Mouse (Mus musculus): ENCODE measurements around the gene Trpm3. TPM values are rescaled to one million over a fixed set of nuclear protein-coding genes. Genes with fewer than 3 reads are reported as not detected.

Trpm3 gene
- polyA plus RNA-seq, 1 experiment from 2014 or later = 0.37 TPM

DNA sequence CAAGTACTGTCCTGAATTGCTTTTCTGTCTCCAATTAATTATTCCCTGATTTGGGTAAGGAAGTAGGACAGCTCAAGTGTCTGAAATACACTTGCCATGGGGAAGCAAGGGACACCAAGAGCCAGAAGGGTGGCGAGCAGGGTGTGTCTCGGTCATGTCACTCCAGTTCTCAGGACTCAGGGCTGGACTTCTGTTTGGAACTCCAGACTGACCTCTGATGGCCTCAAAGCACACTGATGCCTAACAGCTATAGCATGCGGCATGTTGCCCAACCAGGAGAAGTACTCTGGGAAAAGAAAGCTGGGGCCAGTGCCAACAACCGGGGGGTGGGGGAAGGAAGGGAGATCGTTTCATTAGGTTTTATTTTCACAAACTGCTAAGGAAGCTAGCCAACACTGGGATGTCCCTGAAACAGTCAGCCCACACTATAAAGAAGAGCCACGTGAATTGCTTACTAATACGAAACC, 791.6 kb downstream of the Trpm3 start:
- no peaks in the 10 kb centered on the region for H3K9me3 ChIP-seq (ENCODE audit: control insufficient read depth, low read length)
- ATAC-seq (replicated peaks; ENCODE audit: low FRiP score, low TSS enrichment, low read depth) = no peak
- DNase-seq (ENCODE audit: low spot score) = no peak
- 69% methylated on average over 7 of the region's 7 CpGs for WGBS
- no peaks in the 10 kb centered on the region for H3K36me3 ChIP-seq (ENCODE audit: control insufficient read depth, insufficient read depth, low read length)
- no peak overlapping the region for H3K27ac ChIP-seq (ENCODE audit: low read depth)
- no peaks in the 10 kb centered on the region for H3K27me3 ChIP-seq (replicated peaks; ENCODE audit: control insufficient read depth, insufficient read depth, low read length)
- no peak overlapping the region for H3K4me3 ChIP-seq (ENCODE audit: low read depth, low read length)
- no peak overlapping the region for H3K9ac ChIP-seq (ENCODE audit: low read length)
- H3K4me1 ChIP-seq (replicated peaks; ENCODE audit: control insufficient read depth, insufficient read depth, low read length) = no peaks in the 10 kb centered on the region
- H3K4me2 ChIP-seq (ENCODE audit: low read length) = no peak overlapping the region

DNA sequence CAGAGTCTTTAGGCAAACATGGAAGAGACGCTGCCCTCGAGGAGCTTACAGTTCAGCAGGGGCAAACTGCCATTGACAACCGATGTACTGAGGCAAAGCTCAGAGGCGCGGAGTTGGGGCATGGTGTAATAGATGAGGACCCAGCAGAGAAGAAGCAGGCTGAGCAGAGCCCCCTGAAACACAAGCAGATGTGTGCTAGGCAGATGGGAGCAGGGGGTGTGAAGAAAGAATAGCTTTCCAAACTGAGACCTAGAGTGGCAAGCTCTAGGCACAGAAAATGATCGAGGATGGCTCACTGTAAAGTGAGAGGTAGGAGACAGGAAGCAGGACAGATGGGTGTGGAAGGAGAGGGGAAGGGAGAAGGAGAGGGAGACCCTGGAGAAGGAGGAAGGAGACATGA, 792.2 kb downstream of the Trpm3 start:
- no peaks in the 10 kb centered on the region for H3K36me3 ChIP-seq (ENCODE audit: control insufficient read depth, insufficient read depth, low read length)
- ATAC-seq (replicated peaks; ENCODE audit: low FRiP score, low TSS enrichment, low read depth) (no peak), DNase-seq (ENCODE audit: low spot score) (no peak)
- no peaks in the 10 kb centered on the region for H3K9me3 ChIP-seq (ENCODE audit: control insufficient read depth, low read length)
- H3K9ac ChIP-seq (ENCODE audit: low read length) = no peak overlapping the region
- WGBS = 85% methylated on average over 6 of the region's 6 CpGs
- H3K27me3 ChIP-seq (replicated peaks; ENCODE audit: control insufficient read depth, insufficient read depth, low read length) = no peaks in the 10 kb centered on the region
- no peak overlapping the region for H3K4me2 ChIP-seq (ENCODE audit: low read length)
- no peak overlapping the region for H3K4me3 ChIP-seq (ENCODE audit: low read depth, low read length)
- H3K4me1 ChIP-seq (replicated peaks; ENCODE audit: control insufficient read depth, insufficient read depth, low read length) = no peaks in the 10 kb centered on the region
- H3K27ac ChIP-seq (ENCODE audit: low read depth) = no peak overlapping the region

DNA sequence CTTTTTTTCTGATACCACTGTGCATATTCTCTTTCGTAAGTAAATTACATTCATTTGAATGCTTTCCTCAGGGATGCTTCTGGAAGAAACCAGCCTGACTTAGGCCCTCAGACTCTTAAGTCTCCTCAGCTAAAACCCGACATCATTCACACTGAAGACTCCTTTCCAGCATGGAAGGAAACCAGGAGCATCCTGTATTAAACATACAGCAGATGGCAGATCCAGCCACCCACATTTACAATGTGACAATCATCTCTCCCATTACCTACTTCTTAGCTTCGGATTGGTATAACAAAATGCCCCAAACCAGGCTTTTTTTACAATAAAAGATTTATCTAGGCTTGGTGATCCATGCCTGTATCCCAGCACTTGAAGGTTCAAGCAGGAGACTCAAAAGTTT, 796.2 kb downstream of the Trpm3 start:
- ATAC-seq (replicated peaks; ENCODE audit: low FRiP score, low TSS enrichment, low read depth) = no peak

DNA sequence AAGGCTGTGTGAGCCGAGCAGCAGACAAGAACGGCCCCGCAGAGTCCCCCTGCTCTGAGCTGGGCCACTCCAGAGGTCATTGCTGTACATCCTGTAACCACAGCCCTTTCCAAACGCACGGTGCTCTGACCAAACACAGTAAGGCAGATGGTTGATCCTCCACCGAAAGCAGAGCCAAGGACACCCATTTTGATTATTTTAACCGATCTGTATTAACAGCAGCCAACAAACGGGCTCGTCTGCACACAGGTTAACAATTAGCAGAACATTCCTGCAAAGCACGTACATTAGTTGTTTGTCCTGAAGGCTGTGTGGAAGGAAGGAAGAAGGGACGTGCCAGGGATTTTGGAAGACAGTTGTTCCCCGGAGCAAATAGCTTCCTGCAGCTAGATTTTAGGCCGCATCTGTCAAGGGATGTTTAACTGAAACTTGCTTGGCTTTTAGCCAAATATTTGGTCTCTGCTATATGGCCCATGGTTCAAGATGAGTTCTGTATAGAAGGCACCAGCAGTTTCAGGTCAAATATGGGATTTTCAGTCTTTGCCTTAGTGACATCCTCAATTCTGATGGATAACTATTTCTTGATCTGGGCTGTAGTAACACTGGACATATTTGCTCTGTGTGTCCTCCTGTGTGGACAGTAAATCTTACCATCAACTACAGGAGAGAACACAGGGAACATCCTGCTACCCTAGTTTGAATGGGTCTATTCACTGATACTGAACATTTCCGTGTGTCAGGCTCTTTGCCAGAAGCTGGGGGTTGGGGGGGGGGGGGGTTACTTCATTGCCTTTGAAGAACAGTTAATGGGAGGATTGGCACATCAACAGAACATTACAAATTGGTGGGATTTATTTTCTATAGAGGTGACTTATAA, 800.2 kb downstream of the Trpm3 start:
- Histone ChIP-seq H3K27me3 (replicated peaks; ENCODE audit: control insufficient read depth, insufficient read depth, low read length) (no peaks in the 10 kb centered on the region), H3K9ac (ENCODE audit: low read length) (no peak overlapping the region), H3K9me3 (ENCODE audit: control insufficient read depth, low read length) (no peaks in the 10 kb centered on the region), H3K4me2 (ENCODE audit: low read length) (peak overlapping the region; percentile 25; the same call in 1 of the 2 replicates), H3K4me3 (ENCODE audit: low read depth, low read length) (no peak overlapping the region), H3K4me1 (replicated peaks; ENCODE audit: control insufficient read depth, insufficient read depth, low read length) (peaks cover 23% of the 10 kb centered on the region), H3K27ac (ENCODE audit: low read depth) (peak overlapping the region; percentile 76), H3K36me3 (ENCODE audit: control insufficient read depth, insufficient read depth, low read length) (no peaks in the 10 kb centered on the region)
- no peak for DNase-seq (ENCODE audit: low spot score)
- 27% methylated on average over 14 of the region's 14 CpGs for WGBS
- 0 out of 2 replicates have a peak, but pooled peaks have one; percentile 47 for ATAC-seq (replicated peaks; ENCODE audit: low FRiP score, low TSS enrichment, low read depth)

More for the DNA sequence above, 796.2 kb downstream of the Trpm3 start:
- no peak overlapping the region for H3K9ac ChIP-seq (ENCODE audit: low read length)
- H3K4me3 ChIP-seq (ENCODE audit: low read depth, low read length) = no peak overlapping the region
- WGBS = 78% methylated on average over 3 of the region's 3 CpGs
- H3K36me3 ChIP-seq (ENCODE audit: control insufficient read depth, insufficient read depth, low read length) = no peaks in the 10 kb centered on the region
- no peak overlapping the region for H3K4me2 ChIP-seq (ENCODE audit: low read length)
- H3K9me3 ChIP-seq (ENCODE audit: control insufficient read depth, low read length) = no peaks in the 10 kb centered on the region
- no peak overlapping the region for H3K27ac ChIP-seq (ENCODE audit: low read depth)
- H3K4me1 ChIP-seq (replicated peaks; ENCODE audit: control insufficient read depth, insufficient read depth, low read length) = peaks cover 18% of the 10 kb centered on the region
- no peak for DNase-seq (ENCODE audit: low spot score)
- H3K27me3 ChIP-seq (replicated peaks; ENCODE audit: control insufficient read depth, insufficient read depth, low read length) = no peaks in the 10 kb centered on the region

DNA sequence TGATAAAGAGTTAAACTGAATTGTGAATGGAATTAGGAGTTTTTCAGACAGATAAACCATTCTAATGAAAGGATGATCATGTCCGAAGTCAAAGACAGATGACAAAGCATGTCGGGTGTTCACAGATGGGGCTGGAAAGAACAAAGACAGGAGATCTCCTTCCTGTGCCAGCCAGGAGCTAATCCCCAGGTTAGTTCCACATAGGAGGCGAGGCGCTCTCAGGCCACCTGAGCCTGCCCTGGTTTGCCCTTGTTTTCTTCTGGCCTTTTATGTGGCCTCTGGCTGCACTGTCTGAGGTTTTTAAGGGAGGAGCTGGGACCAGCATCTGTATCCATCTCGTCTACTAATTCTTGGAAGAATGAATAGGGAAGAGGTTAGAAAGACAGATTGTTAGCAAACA, 801.0 kb downstream of the Trpm3 start:
- Histone ChIP-seq H3K27ac (ENCODE audit: low read depth) (no peak overlapping the region; the same call in 1 of the 2 replicates), H3K4me3 (ENCODE audit: low read depth, low read length) (no peak overlapping the region), H3K36me3 (ENCODE audit: control insufficient read depth, insufficient read depth, low read length) (no peaks in the 10 kb centered on the region), H3K4me2 (ENCODE audit: low read length) (no peak overlapping the region), H3K4me1 (replicated peaks; ENCODE audit: control insufficient read depth, insufficient read depth, low read length) (peaks cover 23% of the 10 kb centered on the region), H3K9ac (ENCODE audit: low read length) (no peak overlapping the region), H3K9me3 (ENCODE audit: control insufficient read depth, low read length) (no peaks in the 10 kb centered on the region), H3K27me3 (replicated peaks; ENCODE audit: control insufficient read depth, insufficient read depth, low read length) (no peaks in the 10 kb centered on the region)
- DNase-seq (ENCODE audit: low spot score) (no peak), ATAC-seq (replicated peaks; ENCODE audit: low FRiP score, low TSS enrichment, low read depth) (no peak)
- WGBS = 70% methylated on average over 5 of the region's 5 CpGs

DNA sequence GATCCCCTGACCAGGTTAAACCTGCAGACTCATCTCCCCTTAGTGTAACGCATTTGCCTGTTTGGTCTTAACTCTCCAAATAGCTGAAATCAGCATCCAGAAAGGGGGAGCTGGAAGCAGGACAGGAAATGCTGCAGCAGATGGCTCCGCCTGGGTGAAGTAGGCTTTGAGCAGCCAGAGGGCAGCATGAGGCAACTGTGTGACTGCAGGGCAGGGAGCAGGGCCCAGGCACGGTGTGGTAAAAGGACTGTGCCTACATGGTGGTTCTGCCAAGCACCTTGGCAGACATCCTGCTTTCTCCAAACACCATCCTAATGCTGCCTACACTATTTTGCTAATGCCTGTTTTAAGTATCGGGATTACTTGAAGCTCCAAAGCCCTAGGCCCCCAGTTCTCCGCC, 801.6 kb downstream of the Trpm3 start:
- ATAC-seq (replicated peaks; ENCODE audit: low FRiP score, low TSS enrichment, low read depth) (no peak), DNase-seq (ENCODE audit: low spot score) (no peak)
- WGBS = 53% methylated on average over 5 of the region's 5 CpGs
- Histone ChIP-seq H3K9ac (ENCODE audit: low read length) (no peak overlapping the region), H3K27me3 (replicated peaks; ENCODE audit: control insufficient read depth, insufficient read depth, low read length) (no peaks in the 10 kb centered on the region), H3K4me1 (replicated peaks; ENCODE audit: control insufficient read depth, insufficient read depth, low read length) (peaks cover 23% of the 10 kb centered on the region), H3K4me2 (ENCODE audit: low read length) (no peak overlapping the region), H3K9me3 (ENCODE audit: control insufficient read depth, low read length) (no peaks in the 10 kb centered on the region), H3K4me3 (ENCODE audit: low read depth, low read length) (no peak overlapping the region), H3K36me3 (ENCODE audit: control insufficient read depth, insufficient read depth, low read length) (no peaks in the 10 kb centered on the region), H3K27ac (ENCODE audit: low read depth) (peak overlapping the region; percentile 33; the same call in 1 of the 2 replicates)

DNA sequence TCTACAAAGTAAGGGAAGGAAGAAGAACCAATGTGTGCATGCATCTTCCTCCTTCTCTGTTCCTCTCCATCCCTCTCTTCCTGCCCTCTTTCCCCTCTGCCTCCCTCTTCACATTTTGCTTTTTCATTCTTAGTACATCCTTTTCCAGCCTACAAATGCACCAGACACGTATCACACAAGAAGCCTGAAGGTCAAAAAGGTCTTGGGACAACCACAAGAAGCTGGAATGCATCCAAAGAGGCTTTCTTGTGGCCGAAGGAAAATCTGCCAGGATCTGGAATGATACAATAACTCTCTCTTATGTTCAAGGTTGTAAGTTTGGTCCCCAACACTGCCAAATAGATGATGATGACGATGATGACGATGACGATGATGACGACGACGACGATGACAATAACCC, 802.1 kb downstream of the Trpm3 start:
- Histone ChIP-seq H3K4me1 (replicated peaks; ENCODE audit: control insufficient read depth, insufficient read depth, low read length) (peaks cover 23% of the 10 kb centered on the region), H3K4me2 (ENCODE audit: low read length) (no peak overlapping the region), H3K27me3 (replicated peaks; ENCODE audit: control insufficient read depth, insufficient read depth, low read length) (no peaks in the 10 kb centered on the region), H3K9me3 (ENCODE audit: control insufficient read depth, low read length) (no peaks in the 10 kb centered on the region), H3K4me3 (ENCODE audit: low read depth, low read length) (no peak overlapping the region), H3K9ac (ENCODE audit: low read length) (no peak overlapping the region), H3K36me3 (ENCODE audit: control insufficient read depth, insufficient read depth, low read length) (no peaks in the 10 kb centered on the region), H3K27ac (ENCODE audit: low read depth) (peak overlapping the region; percentile 33; the same call in 1 of the 2 replicates)
- 88% methylated on average over 9 of the region's 9 CpGs for WGBS
- DNase-seq (ENCODE audit: low spot score) (no peak), ATAC-seq (replicated peaks; ENCODE audit: low FRiP score, low TSS enrichment, low read depth) (no peak)

DNA sequence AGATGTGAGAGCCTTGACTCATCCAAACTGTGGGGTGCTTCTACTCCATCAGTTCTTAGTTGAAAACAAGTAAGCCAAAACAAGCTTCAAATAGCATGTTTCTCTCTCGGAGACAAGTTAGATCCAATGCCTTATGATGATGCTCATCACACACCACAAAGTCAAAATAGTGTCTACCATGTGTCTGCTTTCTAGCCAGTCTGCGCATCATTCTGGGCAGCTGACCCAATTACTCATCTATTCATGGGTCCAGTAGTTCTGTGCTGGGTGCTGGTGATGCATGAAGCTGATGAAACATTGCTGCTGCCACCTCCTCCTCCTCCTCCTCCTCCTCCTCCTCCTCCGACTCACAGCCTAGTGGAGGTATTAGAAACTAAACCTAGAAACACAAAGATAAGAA, 813.6 kb downstream of the Trpm3 start:
- Histone ChIP-seq H3K27ac (ENCODE audit: low read depth) (no peak overlapping the region), H3K9ac (ENCODE audit: low read length) (no peak overlapping the region), H3K36me3 (ENCODE audit: control insufficient read depth, insufficient read depth, low read length) (no peaks in the 10 kb centered on the region), H3K4me3 (ENCODE audit: low read depth, low read length) (no peak overlapping the region), H3K4me2 (ENCODE audit: low read length) (no peak overlapping the region), H3K9me3 (ENCODE audit: control insufficient read depth, low read length) (no peaks in the 10 kb centered on the region), H3K4me1 (replicated peaks; ENCODE audit: control insufficient read depth, insufficient read depth, low read length) (no peaks in the 10 kb centered on the region), H3K27me3 (replicated peaks; ENCODE audit: control insufficient read depth, insufficient read depth, low read length) (no peaks in the 10 kb centered on the region)
- DNase-seq (ENCODE audit: low spot score) (no peak), ATAC-seq (replicated peaks; ENCODE audit: low FRiP score, low TSS enrichment, low read depth) (no peak)
- 86% methylated on average over 3 of the region's 3 CpGs for WGBS

DNA sequence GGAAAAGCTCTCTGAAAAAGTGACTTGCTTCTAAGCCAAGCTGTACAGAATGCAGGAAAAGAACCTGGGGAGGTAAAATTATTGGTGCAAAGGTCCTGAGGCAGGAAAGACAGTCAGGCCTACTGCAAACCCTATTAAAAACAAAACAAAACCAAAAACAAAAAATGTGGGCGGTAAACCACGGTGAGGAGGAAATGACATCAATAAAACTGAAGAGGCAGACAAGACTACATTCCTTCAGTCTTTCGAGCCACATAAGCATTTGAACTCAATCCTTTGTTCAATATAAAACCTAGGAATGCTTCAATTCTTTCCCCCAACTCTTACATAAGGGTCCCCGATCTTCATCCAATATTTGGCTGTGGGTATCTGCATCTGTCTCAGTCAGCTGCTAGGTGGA, 814.3 kb downstream of the Trpm3 start:
- Histone ChIP-seq H3K4me2 (ENCODE audit: low read length) (no peak overlapping the region), H3K27ac (ENCODE audit: low read depth) (no peak overlapping the region), H3K9ac (ENCODE audit: low read length) (no peak overlapping the region), H3K4me3 (ENCODE audit: low read depth, low read length) (no peak overlapping the region), H3K36me3 (ENCODE audit: control insufficient read depth, insufficient read depth, low read length) (no peaks in the 10 kb centered on the region), H3K4me1 (replicated peaks; ENCODE audit: control insufficient read depth, insufficient read depth, low read length) (no peaks in the 10 kb centered on the region), H3K27me3 (replicated peaks; ENCODE audit: control insufficient read depth, insufficient read depth, low read length) (no peaks in the 10 kb centered on the region), H3K9me3 (ENCODE audit: control insufficient read depth, low read length) (no peaks in the 10 kb centered on the region)
- WGBS = 88% methylated on average over 4 of the region's 4 CpGs
- ATAC-seq (replicated peaks; ENCODE audit: low FRiP score, low TSS enrichment, low read depth) (no peak), DNase-seq (ENCODE audit: low spot score) (no peak)
